Mouse (Mus musculus) heart, embryonic 13.5 days (tissue): ENCODE measurements at regions not wholly inside any gene's neighbourhood (a gene's known extent, or its start where the extent isn't known, plus 50 kb on each side); places are given as distances from the start of the nearest gene placed in this dataset.

Experiments
- ATAC-seq: fragments of 200-750 bp; cut with Nextera tagmentation; 2 replicates; pipeline ENCODE4 v1.8.0; 2017; ENCODE audit warnings: moderate TSS enrichment; ENCODE audit not compliant: insufficient number of reproducible peaks, low FRiP score, low TSS enrichment; ENCODE audit errors: extremely low read depth
- H3K27ac ChIP-seq: fragments of 300-500 bp; sonication (generic); replicated peaks from 2 replicates; pipeline ENCODE4 v1.5.1; 2015; ENCODE audit warnings: moderate library complexity, mild to moderate bottlenecking, inconsistent platforms
- H3K27me3 ChIP-seq: fragments of 300-500 bp; sonication (generic); replicated peaks from 2 replicates; pipeline ENCODE4 v1.6.1; 2015; ENCODE audit warnings: mild to moderate bottlenecking, inconsistent platforms
- H3K36me3 ChIP-seq: fragments of 300-500 bp; sonication (generic); 2 replicates; pipeline ENCODE4 v1.6.1; 2015; ENCODE audit warnings: mild to moderate bottlenecking, inconsistent platforms
- H3K4me1 ChIP-seq: fragments of 300-500 bp; sonication (generic); 2 replicates; pipeline ENCODE4 v1.6.1; 2015; ENCODE audit warnings: inconsistent platforms
- H3K4me2 ChIP-seq: fragments of 300-500 bp; sonication (generic); 2 replicates; pipeline ENCODE4 v1.6.1; 2015; ENCODE audit warnings: inconsistent platforms, mild to moderate bottlenecking, moderate library complexity
- H3K4me3 ChIP-seq: fragments of 300-500 bp; sonication (generic); 2 replicates; pipeline ENCODE4 v1.5.1; 2015; ENCODE audit warnings: moderate library complexity, mild to moderate bottlenecking, inconsistent platforms
- H3K9ac ChIP-seq: fragments of 300-500 bp; sonication (generic); 2 replicates; pipeline ENCODE4 v1.6.1; 2015; ENCODE audit warnings: inconsistent platforms, mild to moderate bottlenecking, moderate library complexity
- H3K9me3 ChIP-seq: fragments of 300-500 bp; sonication (generic); 2 replicates; pipeline ENCODE4 v1.6.1; 2016; ENCODE audit warnings: inconsistent platforms
- WGBS: fragments of 180-500 bp; shearing (Covaris S2); methylation state at CpG from one replicate; pipeline ENCODE4 v1.1.7; 2015; ENCODE audit warnings: mixed read lengths; 5-methylcytosine and 5-hydroxymethylcytosine counted together

GRCm38 (mm10) chr1:133981185-133981584, 55.9 kb upstream of the Fmod start:
- H3K36me3 ChIP-seq: no peaks in the 10 kb centered on the region
- H3K9ac ChIP-seq: no peak overlapping the region
- 70% methylated on average over 4 of the region's 4 CpGs for WGBS
- H3K4me1 ChIP-seq: peaks cover 20% of the 10 kb centered on the region
- H3K4me3 ChIP-seq: no peak overlapping the region
- ATAC-seq: no peak
- H3K27me3 ChIP-seq: no peaks in the 10 kb centered on the region
- H3K9me3 ChIP-seq: no peaks in the 10 kb centered on the region
- H3K27ac ChIP-seq: no peak overlapping the region
- H3K4me2 ChIP-seq: no peak overlapping the region

- H3K36me3 ChIP-seq: no peaks in the 10 kb centered on the region
- H3K4me2 ChIP-seq: no peak overlapping the region
- WGBS: 43% methylated on average over 11 of the region's 11 CpGs
- H3K9ac ChIP-seq: peak overlapping the region; percentile 65
- peaks cover 20% of the 10 kb centered on the region for H3K4me1 ChIP-seq
- no peaks in the 10 kb centered on the region for H3K9me3 ChIP-seq
- no peak overlapping the region for H3K4me3 ChIP-seq
- no peak for ATAC-seq
- no peak overlapping the region for H3K27ac ChIP-seq
- H3K27me3 ChIP-seq: no peaks in the 10 kb centered on the region
Observed at GRCm38 (mm10) chr1:133978271-133978988, 57.2 kb upstream of the Prelp start.

DNA sequence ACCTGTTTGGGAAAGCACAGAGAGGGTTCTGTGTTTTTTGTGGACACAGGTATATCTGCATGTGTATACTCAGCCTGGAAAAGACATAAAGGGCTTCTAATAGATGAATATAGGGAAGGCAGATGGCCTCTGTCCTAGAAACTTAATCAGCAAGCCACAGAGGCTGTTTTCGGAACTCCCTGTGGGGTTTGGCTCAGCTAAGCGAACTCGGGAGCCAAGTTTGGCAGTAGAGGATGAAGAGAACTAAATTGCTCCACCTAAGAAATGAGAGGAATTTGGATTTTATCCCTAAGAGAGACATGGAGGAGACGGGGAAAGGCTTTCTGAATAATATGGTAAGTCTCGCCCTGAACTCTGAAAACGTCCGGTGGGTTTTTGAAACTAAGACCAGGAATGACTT, 56.0 kb upstream of the Prelp start:
- H3K4me1 ChIP-seq: peaks cover 20% of the 10 kb centered on the region
- no peaks in the 10 kb centered on the region for H3K9me3 ChIP-seq
- no peaks in the 10 kb centered on the region for H3K27me3 ChIP-seq
- no peak overlapping the region for H3K4me2 ChIP-seq
- 70% methylated on average over 7 of the region's 7 CpGs for WGBS
- H3K27ac ChIP-seq: 0 out of 2 replicates have a peak overlapping the region, but pooled peaks have one; percentile 32
- no peak overlapping the region for H3K9ac ChIP-seq
- ATAC-seq: no peak
- H3K4me3 ChIP-seq: no peak overlapping the region
- no peaks in the 10 kb centered on the region for H3K36me3 ChIP-seq

GRCm38 (mm10) chr1:133973801-133974200, 52.6 kb upstream of the Prelp start:
- Histone ChIP-seq H3K4me1 (peaks cover 16% of the 10 kb centered on the region), H3K27ac (no peak overlapping the region), H3K9ac (no peak overlapping the region), H3K9me3 (no peaks in the 10 kb centered on the region), H3K36me3 (no peaks in the 10 kb centered on the region), H3K4me2 (no peak overlapping the region), H3K4me3 (no peak overlapping the region), H3K27me3 (no peaks in the 10 kb centered on the region)
- WGBS: 85% methylated on average over 2 of the region's 2 CpGs
- no peak for ATAC-seq

GRCm38 (mm10) chr1:133971290-133971689, 50.1 kb upstream of the Prelp start:
- Histone ChIP-seq H3K36me3 (no peaks in the 10 kb centered on the region), H3K27ac (no peak overlapping the region), H3K9me3 (no peaks in the 10 kb centered on the region), H3K27me3 (no peaks in the 10 kb centered on the region), H3K9ac (no peak overlapping the region), H3K4me2 (no peak overlapping the region), H3K4me1 (peaks cover 13% of the 10 kb centered on the region), H3K4me3 (no peak overlapping the region)
- ATAC-seq: no peak
- 30% methylated on average over 3 of the region's 3 CpGs for WGBS
